Mouse (Mus musculus) embryonic fibroblast, embryonic 13.5 days (primary cell): ENCODE results near the gene Tmem178. TPM values are rescaled to one million over a fixed set of nuclear protein-coding genes. Genes with fewer than 3 reads are reported as not detected.

Experiments
- H3K27ac ChIP-seq: 2 replicates; pipeline ENCODE4 v1.5.1; 2012; ENCODE audit warnings: low read length, control low read depth, inconsistent platforms; ENCODE audit not compliant: insufficient read depth
- H3K4me1 ChIP-seq: 2 replicates; pipeline ENCODE4 v1.6.1; 2011; ENCODE audit warnings: low read length; ENCODE audit not compliant: control insufficient read depth, insufficient read depth
- H3K4me3 ChIP-seq: 2 replicates; pipeline ENCODE4 v1.5.1; 2011; ENCODE audit warnings: mild to moderate bottlenecking, control low read depth, low read length; ENCODE audit not compliant: insufficient read depth
- CTCF ChIP-seq: IDR thresholded peaks from 2 replicates; pipeline ENCODE4 v1.5.1; 2011; ENCODE audit warnings: mild to moderate bottlenecking, control low read depth, low read length, moderate library complexity, borderline replicate concordance; ENCODE audit not compliant: insufficient read depth
- POLR2A ChIP-seq: IDR thresholded peaks from 2 replicates; pipeline ENCODE4 v1.6.1; 2011; ENCODE audit warnings: low read depth, mild to moderate bottlenecking, control low read depth, low read length, moderate library complexity
- polyA plus RNA-seq: library from polyadenylated mRNA; stranded (reverse); fragments of >200 nt; gene quantifications from 2 replicates; pipeline ENCODE4 v1.2.4, GENCODE M21; 2011; ENCODE audit warnings: low read depth; ENCODE audit not compliant: missing spikeins, insufficient read length

The Tmem178 gene
- polyA plus RNA-seq, 1 experiment: 18.9 TPM

DNA sequence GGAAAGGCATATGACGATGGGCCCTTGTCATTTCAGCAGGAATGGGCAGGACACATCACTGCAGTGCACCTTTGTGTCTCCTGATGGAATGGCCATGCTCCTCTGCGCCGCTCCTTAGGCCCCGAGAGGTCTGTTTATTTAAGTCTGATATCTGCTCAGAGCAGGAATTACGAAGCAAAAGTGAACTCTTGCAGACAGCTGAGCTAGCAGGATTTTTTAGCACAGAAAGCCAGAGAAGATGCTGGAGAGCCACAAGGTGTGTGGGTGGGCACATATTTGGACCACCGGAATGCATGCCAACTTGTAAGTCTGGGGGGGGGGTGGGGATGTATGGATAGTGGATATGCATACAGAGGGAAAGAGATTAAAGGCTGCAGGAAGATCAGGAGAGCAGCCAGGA is 13.9 kb downstream of the Tmem178 start:
- TF ChIP-seq CTCF (no peak), POLR2A (no peak)
- Histone ChIP-seq H3K4me3 (no peak overlapping the region), H3K27ac (no peak overlapping the region), H3K4me1 (no peaks in the 10 kb centered on the region)

GRCm38 (mm10) chr17:80959840-80960239 is 15.4 kb downstream of the Tmem178 start:
- H3K27ac ChIP-seq: no peak overlapping the region
- no peak overlapping the region for H3K4me3 ChIP-seq
- TF ChIP-seq CTCF (no peak), POLR2A (no peak)
- no peaks in the 10 kb centered on the region for H3K4me1 ChIP-seq

GRCm38 (mm10) chr17:80967475-80967874 is 23.0 kb downstream of the Tmem178 start:
- H3K27ac ChIP-seq: no peak overlapping the region
- H3K4me1 ChIP-seq: no peaks in the 10 kb centered on the region
- no peak overlapping the region for H3K4me3 ChIP-seq
- TF ChIP-seq POLR2A (no peak), CTCF (no peak)

DNA sequence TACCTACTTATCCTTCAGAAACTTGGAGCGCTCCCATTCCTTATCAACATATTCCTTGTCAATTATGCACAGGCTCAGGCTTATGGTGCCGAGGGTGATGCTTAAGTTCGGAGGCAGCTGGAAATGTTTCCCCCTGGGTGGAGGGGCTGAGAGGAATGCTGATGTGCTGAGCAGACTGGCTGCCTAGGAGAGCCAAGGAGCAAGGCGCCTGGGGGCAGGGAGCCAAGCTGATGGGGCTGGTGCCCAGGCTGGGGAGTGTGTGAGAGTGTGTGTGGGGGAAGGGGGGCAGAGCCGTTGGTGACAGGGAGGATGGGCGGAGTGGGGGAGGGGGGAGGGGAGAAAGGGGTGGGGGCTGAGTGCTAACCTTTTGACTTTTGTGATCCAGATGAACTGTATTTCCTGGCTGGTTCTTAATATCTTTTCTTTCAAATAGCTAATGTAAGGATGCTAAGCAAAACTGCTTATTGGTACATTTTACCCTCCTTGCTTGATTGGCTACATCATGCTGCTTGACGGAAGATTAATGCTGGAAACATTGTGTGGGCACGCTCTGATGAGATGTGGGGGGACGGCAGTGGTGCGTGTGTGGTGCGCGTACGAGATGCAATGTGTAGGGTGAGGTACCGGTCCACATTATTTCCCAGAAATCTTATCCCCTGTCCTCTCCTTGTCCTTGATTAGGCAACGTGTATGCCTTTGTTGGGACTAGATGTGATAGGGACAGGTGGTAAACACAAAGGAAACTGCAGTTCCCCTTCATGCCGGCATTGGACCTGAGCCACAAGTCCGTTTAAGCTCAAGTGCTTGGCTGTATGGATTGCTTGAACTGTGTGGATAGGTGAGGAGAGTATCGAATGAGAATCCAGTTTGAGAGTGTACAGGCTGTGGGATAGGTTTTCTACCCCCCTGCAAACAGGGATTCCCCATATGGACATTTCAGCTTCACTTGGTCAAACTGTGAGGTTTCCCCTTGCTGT is 25.5 kb downstream of the Tmem178 start:
- no peaks in the 10 kb centered on the region for H3K4me1 ChIP-seq
- no peak overlapping the region for H3K27ac ChIP-seq

GRCm38 (mm10) chr17:80970716-80971115 is 26.3 kb downstream of the Tmem178 start:
- Histone ChIP-seq H3K4me1 (no peaks in the 10 kb centered on the region), H3K4me3 (no peak overlapping the region), H3K27ac (no peak overlapping the region)
- TF ChIP-seq CTCF (no peak), POLR2A (no peak)

More for the DNA sequence above, 25.5 kb downstream of the Tmem178 start:
- TF ChIP-seq CTCF (no peak), POLR2A (no peak)
- no peak overlapping the region for H3K4me3 ChIP-seq

DNA sequence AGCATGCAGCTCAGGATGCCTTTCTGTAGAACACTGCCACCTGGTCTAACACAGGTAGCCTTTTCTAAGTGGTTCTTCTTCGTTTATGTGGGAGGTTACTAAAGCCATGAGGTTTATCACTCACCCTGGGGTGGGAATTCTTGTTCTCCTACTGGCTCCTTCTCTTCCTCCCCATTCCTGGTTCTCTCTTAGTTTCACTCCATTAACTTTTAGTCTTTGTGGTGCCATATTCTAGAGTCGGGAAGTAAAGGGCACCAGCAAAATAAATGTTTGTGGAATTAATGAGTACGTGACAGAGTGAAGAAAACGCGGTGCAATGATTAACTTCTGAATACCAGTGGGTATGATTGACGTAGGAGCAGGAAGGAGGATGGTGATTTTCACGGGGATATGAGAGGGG is 28.5 kb downstream of the Tmem178 start:
- H3K4me1 ChIP-seq: no peaks in the 10 kb centered on the region
- H3K27ac ChIP-seq: no peak overlapping the region
- TF ChIP-seq CTCF (no peak), POLR2A (no peak)
- no peak overlapping the region for H3K4me3 ChIP-seq

DNA sequence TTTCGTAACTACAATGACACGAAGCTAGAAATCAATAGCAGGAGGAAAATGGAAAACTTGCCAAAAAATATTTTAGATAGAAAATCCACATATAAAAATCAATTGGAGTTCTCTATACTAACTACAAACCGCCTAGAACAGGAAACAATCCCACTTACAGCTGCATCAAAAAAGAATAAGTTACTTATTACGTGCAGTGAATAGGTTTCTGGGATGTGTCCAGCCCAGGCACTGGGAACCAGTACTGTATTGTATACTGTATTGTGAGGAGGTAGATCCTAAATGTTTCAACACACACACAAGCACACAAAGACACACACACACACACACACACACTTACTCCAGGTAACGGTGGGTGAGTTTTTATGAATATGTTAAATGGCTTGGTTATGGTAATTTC is 32.8 kb downstream of the Tmem178 start:
- no peak overlapping the region for H3K4me3 ChIP-seq
- H3K27ac ChIP-seq: no peak overlapping the region
- no peak for TF ChIP-seq POLR2A
- no peak for TF ChIP-seq CTCF
- no peaks in the 10 kb centered on the region for H3K4me1 ChIP-seq

GRCm38 (mm10) chr17:80980096-80980495 is 35.7 kb downstream of the Tmem178 start:
- TF ChIP-seq POLR2A: no peak
- no peak for TF ChIP-seq CTCF
- H3K4me3 ChIP-seq: no peak overlapping the region
- no peak overlapping the region for H3K27ac ChIP-seq
- H3K4me1 ChIP-seq: no peaks in the 10 kb centered on the region; the same call in 1 of the 2 replicates

- Histone ChIP-seq H3K4me1 (no peaks in the 10 kb centered on the region; the same call in 1 of the 2 replicates), H3K4me3 (no peak overlapping the region), H3K27ac (peak overlapping the region; percentile 34)
- TF ChIP-seq POLR2A: no peak
Observed at GRCm38 (mm10) chr17:80981721-80982411, 37.4 kb downstream of the Tmem178 start.

DNA sequence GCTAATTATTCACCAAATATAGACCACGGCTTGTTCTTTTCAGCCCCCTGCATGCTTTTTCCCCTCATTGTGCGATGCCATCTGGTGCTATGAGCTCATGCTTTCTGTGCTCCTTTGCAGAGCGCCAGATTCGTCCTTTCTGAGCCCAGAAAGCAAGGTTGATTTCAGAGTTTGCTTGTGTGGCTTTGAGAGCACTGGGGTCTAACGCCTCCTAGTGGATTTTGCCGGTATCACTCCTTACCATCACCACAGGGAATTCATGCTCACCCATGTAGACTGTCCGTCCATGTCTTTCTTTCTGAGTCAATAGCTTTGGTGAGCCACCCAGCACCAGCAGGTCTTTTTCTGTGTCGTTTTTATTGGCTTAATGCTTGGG is 38.0 kb downstream of the Tmem178 start:
- TF ChIP-seq POLR2A (no peak), CTCF (peak; percentile 22; the same call in 1 of the 2 replicates)
- Histone ChIP-seq H3K4me1 (no peaks in the 10 kb centered on the region; the same call in 1 of the 2 replicates), H3K27ac (peak overlapping the region; percentile 34)

More for the DNA sequence above, 38.0 kb downstream of the Tmem178 start:
- no peak overlapping the region for H3K4me3 ChIP-seq
